Mouse (Mus musculus) cerebellum, adult 8-10 months (tissue): ENCODE results near the gene Slc35e2.
A peak's percentile ranks its signal among the peaks of the same experiment; 100 is the strongest.

Experiments
- DNase-seq: peaks from one replicate; pipeline ENCODE4 v3.0.0; 2022

Gene Slc35e2

DNA sequence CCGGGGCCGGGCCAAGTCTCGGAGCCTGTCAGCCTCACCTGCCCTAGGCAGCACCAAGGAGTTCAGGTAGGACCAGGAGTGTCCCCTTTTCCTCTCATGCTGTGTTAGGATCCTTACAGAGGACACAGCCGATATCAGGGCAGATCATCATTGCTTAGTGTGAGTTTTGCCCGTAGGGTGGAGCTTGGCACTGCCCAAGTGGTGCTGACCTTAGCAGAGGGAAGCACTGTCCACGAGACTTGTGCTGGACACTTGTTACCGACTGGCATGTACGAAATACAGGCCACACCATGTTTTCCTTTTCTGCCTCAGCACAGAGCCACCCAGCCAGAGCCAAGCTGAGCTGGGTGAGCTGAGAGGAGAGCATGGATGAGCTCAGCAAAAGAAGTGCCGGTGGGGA is 24.1 kb upstream of the Slc35e2 start:
- DNase-seq, result no peak

- no peak for DNase-seq
These were observed 23.5 kb upstream of the Slc35e2 start for GRCm38 (mm10) chr4:155577741-155578140.

DNA sequence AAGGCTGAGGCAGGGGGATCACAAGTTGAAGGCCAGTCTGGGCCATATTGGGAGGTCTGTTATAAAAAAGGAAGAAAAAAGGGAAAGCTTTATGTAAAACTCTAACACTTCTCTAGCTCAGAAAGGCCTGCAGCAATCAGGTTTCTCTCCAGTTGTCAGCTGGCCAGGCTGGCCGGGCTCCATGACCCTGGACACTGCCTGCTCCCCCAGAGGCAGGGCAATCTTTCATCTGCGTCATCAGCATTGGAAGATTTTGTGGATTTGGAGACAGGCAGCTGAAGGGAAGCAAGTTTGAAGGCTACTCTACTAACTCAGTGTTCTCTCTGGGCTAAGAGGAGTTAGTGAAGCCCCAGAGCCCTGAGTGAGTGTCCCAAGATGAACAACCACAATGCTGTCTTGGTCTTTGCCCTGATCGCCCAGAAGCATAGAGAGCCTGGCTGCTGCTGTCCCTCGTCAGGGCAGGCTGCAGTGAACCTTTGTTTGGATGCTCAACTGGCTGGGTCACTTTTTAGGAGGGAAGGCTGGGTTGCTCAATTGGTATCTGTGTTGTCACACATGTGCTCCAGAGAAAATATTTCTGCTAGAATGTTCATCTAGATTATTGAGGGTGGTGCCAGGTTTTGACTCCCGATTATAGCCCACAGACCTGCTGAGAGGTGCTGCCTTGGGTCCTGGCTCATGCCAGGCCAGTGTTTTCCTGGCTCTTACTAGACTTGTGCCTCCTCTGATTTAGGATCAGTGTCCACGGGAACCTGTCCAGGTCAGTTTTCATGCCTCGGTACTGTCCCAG is 22.7 kb upstream of the Slc35e2 start:
- DNase-seq, result no peak

DNA sequence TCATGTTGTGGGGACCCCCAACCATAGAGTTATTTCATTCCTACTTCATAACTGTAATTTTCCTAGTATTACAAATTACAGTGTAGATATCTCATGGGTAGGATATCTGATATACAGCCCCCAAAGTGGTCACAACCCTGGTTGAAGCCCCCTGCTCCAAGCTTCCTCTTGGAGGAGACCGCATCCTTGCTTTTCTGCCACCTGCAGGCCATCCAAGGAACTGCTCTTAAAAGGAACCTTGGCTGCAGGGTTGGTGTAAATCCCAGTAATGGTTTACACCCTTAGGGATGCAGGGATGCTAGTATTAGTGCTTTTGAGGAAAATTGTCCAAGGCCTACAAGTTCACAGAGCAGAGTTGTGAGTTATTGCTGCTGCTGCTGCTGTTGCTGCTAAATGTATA is 20.8 kb upstream of the Slc35e2 start:
- peak; percentile 59 for DNase-seq

DNA sequence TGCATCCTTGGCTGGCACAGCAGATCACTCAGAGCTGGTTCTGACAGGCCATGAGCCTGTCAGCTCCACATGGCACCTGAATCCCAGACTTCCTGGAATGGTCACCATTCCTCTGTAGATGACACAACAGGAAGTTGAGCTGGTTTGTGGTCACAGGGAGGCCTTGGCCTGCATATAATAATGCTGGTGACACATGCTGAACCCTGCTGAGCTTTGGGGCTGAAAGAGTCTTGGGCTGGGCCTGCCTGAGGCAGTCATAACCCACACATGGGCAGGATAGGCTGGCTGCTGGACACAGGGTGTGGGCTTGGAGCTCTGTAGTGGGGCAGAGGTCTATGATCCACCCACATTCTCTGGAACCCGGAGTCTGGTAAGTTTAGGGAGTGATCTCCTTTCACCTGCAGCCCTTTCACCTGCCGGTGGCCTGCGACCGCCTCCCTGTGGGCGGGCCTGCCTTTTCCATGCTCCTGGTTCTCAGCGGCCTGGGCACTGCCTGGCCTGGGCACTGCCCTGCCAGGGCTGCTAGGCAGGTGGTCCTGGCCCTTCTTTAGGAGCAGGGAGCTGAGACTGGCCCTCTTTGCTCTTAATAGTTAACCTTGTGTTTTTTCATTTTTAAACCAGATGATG is 18.8 kb upstream of the Slc35e2 start:
- no peak for DNase-seq

DNA sequence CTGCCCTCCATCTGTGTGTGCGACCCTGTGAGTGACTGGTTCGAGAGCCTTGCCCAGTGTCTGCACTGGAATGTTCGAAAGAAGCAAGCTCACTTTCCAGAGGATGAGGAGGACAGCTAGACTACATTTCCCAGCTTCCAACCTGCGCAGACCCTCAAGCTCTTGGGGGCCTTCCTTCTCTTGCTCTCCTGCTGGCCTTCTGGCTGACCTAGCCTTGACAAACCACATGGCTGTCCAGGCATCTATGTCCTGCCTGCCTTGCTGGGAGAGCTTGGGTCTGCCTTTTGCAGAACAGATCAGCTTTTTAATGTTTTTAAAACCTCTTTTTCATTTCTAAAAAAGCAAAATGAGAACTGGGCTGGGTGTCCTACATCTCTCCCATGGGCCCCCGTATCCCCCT is 11.9 kb upstream of the Slc35e2 start:
- no peak for DNase-seq

GRCm38 (mm10) chr4:155591012-155591719 is 10.1 kb upstream of the Slc35e2 start:
- no peak for DNase-seq

DNA sequence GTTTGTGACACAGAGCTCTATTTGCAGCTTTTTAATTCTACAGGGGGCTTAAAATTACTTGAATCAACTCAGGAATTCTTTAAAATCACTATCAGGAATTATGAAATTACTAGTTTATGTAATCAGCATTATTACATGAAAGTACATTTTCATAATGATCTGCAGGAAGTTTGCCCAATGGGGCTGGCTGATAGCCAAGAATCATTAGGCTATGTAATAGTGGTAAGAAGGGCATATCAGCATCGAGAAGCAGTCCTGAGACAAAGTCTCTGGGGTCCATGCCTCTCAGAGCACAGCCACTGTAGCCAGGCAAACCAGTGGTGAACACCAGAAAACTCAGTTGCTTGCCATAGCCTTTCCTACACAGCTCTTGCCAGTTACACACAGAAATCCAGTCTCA is 7.4 kb upstream of the Slc35e2 start:
- no peak for DNase-seq

- DNase-seq, result no peak
These were observed 5.4 kb upstream of the Slc35e2 start for GRCm38 (mm10) chr4:155595777-155596176.

GRCm38 (mm10) chr4:155596606-155597005 is 4.6 kb upstream of the Slc35e2 start:
- DNase-seq, result no peak

GRCm38 (mm10) chr4:155598536-155598935 is 2.7 kb upstream of the Slc35e2 start:
- DNase-seq, result no peak

- DNase-seq, result no peak
These were observed 1.1 kb upstream of the Slc35e2 start for GRCm38 (mm10) chr4:155599901-155600825.

DNA sequence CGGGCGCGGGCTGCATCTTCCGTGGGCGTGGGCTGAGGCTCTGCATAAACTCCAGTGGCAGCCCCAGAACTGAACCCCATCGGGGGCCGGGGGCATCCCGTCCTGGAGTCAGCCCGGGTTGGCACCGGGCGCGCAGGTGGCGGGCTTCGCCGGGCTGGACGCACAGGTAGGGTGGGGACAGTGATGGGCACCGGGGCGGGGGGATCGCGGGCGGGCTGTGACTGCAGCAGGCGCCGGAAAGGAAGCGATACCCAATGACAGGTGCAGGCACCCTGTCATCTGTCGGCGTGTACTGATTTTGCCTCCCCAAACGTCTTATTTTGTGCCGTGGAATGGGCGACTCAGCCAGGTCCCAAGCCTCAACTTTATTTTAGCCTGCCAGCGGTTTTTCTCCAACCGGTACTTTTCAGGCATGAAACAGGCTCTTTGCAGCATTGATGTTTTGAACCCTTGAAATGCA is 811 bp downstream of the Slc35e2 start:
- DNase-seq, result no peak

DNA sequence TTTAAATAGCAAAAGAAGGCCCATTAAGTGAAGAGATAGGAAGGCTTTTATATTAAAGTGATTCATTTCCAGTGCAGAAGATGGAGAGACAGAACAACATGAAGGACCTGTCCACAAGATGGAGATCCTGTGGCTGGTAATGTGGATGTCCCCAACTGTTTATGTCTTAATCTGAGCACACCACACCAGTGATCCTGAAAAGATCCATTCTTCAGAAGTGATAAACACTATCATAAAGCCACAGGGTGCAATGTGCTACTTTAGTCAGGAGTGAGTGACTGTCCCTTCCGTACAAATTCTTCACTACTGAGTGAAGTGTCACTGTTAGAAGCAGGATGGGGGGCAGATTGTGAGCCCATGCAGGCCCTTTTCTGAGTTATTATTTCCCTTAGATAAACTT is 1.5 kb downstream of the Slc35e2 start:
- no peak for DNase-seq

GRCm38 (mm10) chr4:155603801-155604200 is 2.6 kb downstream of the Slc35e2 start:
- no peak for DNase-seq

DNA sequence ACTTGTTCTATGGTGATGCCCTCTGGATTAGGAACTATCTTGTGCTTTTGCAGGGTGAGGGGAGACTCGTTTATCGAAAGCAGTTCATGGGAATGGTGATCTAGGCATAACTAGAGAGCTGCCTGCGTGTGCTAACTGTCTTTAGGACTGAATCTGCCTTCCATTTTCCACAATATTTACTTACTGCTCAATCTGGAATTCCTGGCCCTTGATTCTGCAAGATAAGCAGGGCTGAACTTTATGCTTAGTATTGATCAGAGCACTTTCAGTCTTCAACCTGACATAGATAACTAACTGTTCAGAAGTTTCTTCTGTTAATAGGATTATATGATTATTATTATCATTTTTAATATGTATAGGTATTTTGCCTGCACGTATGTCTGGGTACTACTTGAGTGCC is 3.9 kb downstream of the Slc35e2 start:
- DNase-seq, result no peak

- no peak for DNase-seq
These were observed 5.6 kb downstream of the Slc35e2 start for GRCm38 (mm10) chr4:155606825-155607224.

DNA sequence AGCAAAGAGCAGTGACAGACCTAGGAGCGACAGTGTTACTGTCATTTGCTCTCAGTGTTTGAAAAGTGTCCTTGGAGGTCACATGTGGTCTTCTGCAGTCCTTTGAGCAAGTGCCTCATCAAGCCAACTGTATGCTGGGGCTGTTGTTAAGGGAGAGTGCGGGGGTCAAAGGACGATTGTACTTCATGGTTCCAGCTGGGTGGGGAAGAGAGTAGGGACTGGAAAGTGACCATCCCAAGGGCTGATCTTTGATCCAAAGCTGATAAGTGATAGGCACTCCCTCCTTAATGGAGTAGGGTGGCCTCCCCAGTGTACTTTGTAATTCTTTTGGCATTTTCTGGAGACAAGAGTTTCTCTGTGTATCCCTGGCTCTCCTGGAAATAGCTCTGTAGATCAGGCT is 10.6 kb downstream of the Slc35e2 start:
- DNase-seq, result no peak

GRCm38 (mm10) chr4:155613264-155613663 is 12.0 kb downstream of the Slc35e2 start:
- DNase-seq, result no peak

- DNase-seq, result no peak
These were observed 17.1 kb downstream of the Slc35e2 start for GRCm38 (mm10) chr4:155618321-155618720.

DNA sequence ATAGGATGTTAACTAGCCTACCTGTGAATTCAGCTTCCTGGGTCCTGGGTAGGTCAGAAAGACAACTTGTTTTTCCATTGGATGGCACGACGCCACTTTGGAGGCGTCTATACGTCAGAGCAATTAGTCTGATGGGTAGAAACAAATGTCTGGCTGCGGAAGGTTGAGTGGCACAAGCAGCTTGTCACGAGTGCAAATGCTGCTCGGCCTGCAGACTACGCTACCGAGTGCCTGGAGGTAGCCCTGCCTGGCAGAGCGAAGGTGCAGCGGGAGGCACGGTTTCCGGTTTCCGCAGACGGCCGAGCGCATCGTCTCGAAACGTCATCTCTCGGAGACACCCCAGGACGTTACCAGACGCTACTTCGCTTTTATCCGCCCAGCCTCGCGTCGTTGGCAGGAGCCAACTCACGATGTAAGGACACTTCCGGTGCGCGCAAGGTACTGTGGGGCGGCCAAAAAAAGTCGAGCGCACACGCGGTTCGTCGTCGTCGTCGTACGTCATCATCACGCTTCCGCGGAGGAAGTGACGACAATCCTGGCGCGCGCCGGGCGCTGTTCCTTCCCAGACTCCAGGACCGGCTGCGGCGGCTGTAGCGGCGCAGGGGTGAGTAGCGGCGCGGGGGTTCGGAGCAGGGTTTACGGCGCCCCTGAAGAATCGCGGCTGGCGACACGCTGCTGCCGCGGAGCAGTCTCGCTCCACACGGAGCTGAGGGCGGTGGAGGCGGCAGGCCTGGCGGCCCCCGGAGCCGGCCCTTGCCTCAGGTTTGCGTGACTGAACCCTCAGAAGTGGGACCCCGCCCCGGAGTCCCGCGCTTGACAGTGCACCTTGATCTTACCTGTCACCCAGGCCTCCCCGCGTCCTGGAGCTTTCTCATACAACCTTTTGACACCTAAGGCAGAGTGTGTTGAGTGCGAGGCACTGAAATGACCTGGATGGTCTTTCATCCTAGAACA is 23.4 kb downstream of the Slc35e2 start, which contains the start of gene Cdk11b:
Gene Cdk11b (plus strand): TSS at position 517 of the 954 bp plus-strand sequence.
- DNase-seq, result peak; percentile 95
